Mouse (Mus musculus) retina, adult 2 months (tissue): ENCODE results near the gene Gm21149.
"Not testable (repeated sequence)": the region's sequence is repeated elsewhere in the genome, so short reads cannot be mapped to it uniquely, and the experiment has no call there.

Experiments
- DNase-seq: peaks from one replicate; pipeline ENCODE4 v3.0.0-alpha.2; 2012; ENCODE audit warnings: low read depth, low spot score

Gm21149 gene

DNA sequence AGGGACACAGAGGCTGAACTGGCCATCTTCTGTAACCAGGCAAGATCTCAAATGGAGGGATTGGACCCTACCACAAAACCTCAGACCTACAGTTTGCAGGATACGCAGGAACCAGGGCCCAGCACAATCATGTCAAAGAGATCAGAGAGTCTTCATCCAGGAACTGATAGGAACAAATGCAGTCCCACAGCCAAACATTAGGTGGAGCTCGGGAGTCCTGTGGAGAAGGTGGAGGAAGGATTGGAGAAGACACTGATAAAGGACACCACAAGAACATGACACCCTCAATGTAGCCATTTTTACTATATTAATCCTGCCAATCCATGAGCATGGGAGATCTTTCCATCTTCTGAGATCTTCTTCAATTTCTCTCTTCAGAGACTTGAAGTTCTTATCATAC lies 12.8 kb downstream of the Gm21149 start:
- not testable (repeated sequence) for DNase-seq

DNA sequence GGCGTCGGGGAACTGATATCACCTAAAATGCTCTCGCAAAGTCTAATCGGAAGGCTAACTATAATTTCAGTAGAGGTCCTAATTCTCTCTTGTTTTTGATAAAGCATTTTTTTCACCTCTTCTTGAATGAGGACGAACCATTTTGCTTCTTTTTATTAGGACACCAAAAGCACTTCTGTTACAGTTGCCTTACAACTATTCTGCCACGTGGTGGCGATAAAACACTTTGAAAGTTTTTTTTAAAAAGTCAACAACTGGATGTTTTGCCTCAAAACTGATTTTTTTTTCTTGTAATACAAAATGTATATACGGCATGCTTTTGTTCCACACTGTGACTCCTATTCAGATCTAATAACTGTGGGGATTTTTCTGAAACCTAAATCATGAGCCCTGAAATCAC lies 14.7 kb downstream of the Gm21149 start:
- DNase-seq = not testable (repeated sequence)

DNA sequence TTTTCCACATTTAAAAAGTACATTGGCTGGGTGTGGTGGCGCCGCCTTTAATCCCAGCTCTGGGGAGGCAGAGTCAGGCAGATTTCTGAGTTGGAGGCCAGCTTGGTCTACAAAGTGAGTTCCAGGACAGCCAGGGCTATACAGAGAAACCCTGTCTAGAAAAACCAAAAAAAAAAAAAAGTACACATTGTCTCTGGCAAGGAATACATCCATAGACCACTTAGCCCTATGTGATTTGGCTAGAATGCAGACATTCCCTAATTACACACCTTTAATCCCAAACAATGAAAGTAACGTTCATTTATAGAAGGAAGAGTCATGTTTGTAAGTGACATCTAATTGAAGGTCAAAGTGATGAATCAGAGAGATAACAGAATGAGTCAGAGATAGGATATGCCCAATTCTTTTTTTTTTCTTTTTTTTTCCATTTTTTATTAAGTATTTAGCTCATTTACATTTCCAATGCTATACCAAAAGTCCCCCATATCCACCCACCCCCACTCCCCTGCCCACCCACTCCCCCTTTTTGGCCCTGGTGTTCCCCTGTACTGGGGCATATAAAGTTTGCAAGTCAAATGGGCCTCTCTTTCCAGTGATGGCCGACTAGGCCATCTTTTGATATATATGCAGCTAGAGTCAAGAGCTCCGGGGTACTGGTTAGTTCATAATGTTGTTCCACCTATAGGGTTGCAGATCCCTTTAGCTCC lies 18.3 kb downstream of the Gm21149 start:
- DNase-seq = not testable (repeated sequence)
